Mouse (Mus musculus): ENCODE measurements around the gene Taz. TPM values are rescaled to one million over a fixed set of nuclear protein-coding genes. Genes with fewer than 3 reads are reported as not detected.

Taz gene
- total RNA-seq, 2 experiments from 2014 or later: 60.9 to 64.9 TPM

DNA sequence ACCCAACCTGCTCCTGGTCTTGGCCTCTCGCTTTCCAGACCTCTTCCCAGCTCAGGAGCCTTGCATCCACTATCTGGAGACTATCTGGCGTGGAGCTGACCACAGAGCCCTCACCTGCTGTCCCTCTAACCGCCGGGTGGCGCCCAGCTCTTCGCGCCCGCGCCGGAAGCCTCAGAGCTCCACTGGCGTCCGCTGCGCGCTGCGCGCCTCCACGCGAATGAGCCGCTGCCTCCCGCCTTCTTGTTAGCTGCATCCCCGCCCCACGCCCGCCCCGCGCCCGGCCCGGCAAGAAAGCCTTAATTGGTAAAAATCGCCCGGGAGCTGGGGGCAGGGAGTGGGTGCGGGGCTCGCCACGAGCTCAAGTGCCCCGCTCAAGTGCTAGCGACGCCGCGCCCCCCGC, 32.1 kb upstream of the Taz start, which contains the start of gene Flna:
Flna (minus strand) TSS at position 206 of the 400 bp plus-strand sequence.
- peak; percentile 56 to 69 for DNase-seq (ENCODE audit: extremely low spot score in 1 of 2, low spot score in 2 of 2)
- peak within 1 kb of the TSS; percentile 49 for H3K4me3 ChIP-seq
- TF ChIP-seq CTCF (IDR thresholded peaks at IDR 0.05): peak; percentile 40
- peak within 1 kb of the TSS; percentile 77 for H3K27ac ChIP-seq
- intact Hi-C loops (cut with DNase I): loop anchor here (5.0 kb wide), 3 partner anchors 118 to 227 kb away; partner anchors contain the start of gene Irak1

DNA sequence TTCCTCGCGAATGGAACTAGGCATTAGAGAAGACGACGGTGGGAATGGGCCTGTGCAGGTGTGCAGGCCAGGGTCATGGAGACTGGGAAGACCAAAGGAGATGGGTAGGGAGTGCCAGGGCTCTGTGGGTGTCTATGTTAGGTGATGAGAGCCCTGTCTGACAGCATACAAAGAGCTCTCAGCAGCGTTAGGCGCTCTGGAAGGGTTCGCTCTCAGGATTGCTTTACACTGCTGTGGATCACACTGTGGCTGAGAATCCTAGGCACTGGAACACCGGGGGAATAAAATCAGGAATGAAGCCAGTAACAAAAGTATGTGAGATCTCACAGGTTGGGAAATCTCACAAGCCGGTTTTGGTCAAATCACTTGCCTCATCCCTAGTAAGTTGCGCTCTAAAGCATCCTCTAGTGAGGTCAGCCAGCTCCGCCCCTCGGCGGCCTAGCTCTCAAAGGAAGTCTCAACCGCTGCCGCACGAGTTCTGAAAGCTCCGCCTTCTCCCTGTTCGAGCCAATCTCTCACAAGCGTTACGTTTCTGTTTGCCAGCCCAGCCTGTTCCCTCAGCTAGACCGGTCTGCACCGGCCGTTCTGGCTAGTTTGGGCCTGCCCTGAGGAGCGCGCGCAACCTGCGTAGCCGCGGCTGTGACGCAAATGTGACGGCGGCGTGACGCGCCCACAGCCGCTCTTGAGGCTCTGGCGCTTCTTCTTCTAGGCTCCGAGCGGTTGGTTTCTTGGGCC, 27.4 kb upstream of the Taz start, which contains the start of gene Emd:
Emd (plus strand) TSS at position 535 of the 735 bp plus-strand sequence.
- intact Hi-C loops (cut with DNase I): no loop called here
- H3K4me3 ChIP-seq: peak within 1 kb of the TSS; percentile 66
- H3K27ac ChIP-seq: peak within 1 kb of the TSS; percentile 78
- DNase-seq (ENCODE audit: extremely low spot score in 1 of 2, low spot score in 2 of 2): peak; percentile 77 to 83
- no peak for TF ChIP-seq CTCF (IDR thresholded peaks at IDR 0.05)

DNA sequence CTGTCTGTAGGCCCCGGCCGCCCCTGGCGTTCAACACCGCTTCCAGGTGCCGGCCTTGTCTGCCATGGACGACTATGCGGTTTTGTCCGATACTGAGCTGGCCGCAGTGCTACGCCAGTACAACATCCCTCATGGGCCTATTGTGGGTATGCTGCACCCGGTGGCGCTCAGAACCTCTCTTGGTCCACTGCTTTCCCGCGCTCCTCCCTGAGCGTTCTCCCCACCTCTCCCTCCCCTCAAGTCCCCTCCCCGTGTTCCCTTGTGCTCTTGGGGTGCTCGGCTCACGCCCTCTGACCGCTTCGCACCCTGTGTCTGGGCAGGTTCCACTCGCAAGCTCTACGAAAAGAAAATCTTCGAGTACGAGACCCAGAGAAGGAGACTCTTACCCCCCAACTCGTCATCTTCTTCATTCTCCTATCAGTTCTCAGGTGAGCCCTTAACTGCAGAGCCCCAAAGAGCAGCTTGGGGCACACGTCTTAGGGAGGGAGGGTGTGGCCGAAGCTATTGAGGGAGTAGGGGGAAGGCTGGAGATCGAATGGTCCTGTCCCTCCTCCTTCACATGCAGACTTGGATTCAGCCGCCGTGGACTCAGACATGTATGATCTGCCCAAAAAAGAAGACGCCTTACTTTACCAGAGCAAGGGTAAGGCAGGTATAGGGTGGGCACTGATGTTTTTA, 26.7 kb upstream of the Taz start:
- Histone ChIP-seq H3K27ac (peak overlapping the region; percentile 78), H3K4me3 (peak overlapping the region; percentile 66)
- DNase-seq (ENCODE audit: extremely low spot score in 1 of 2, low spot score in 2 of 2): no peak
- intact Hi-C loops (cut with DNase I): no loop called here
- TF ChIP-seq CTCF (IDR thresholded peaks at IDR 0.05): no peak

DNA sequence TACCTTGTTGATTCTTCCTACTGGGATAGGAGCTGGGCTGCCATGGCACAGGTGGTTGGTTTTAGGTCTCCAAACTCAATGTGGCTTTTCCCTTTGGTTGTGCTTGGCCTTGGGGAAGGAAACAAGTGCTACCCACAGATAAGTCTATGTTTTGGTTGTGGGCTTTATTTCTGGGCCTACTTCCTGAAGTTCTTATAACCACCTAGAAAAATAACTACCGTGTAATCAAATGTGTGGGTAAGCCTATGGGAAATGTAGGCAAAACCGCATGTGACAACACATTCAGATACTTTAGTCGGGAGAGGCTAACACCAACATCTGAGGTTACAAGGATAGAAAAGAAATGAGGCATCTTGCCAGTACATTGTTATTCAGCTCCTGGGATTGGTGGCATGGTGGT, 24.0 kb upstream of the Taz start:
- Histone ChIP-seq H3K4me3 (no peak overlapping the region), H3K27ac (no peak overlapping the region)
- no peak for TF ChIP-seq CTCF (IDR thresholded peaks at IDR 0.05)
- intact Hi-C loops (cut with DNase I): no loop called here
- no peak for DNase-seq (ENCODE audit: extremely low spot score in 1 of 2, low spot score in 2 of 2)

DNA sequence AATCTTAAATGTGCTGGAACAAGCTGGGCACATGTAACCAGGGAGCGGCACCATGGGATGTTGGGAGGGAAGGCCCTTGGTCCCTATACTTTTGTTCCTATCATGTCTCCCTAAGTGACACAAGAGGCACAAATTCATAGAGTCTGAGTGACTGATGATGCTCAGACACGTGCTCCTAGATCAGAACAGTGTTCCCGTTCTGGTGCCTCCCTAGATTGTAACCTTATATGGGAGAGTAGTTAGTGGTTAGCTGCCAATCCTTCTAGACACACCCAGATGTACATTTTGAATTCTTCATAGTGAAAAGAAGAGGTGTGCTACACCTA, 12.0 kb upstream of the Taz start:
- TF ChIP-seq CTCF (IDR thresholded peaks at IDR 0.05): no peak
- H3K27ac ChIP-seq: peak overlapping the region; percentile 93
- intact Hi-C loops (cut with DNase I): loop anchor here (10.0 kb wide), 1 partner anchor 305 kb away; the partner anchor contains the start of gene Hcfc1

DNA sequence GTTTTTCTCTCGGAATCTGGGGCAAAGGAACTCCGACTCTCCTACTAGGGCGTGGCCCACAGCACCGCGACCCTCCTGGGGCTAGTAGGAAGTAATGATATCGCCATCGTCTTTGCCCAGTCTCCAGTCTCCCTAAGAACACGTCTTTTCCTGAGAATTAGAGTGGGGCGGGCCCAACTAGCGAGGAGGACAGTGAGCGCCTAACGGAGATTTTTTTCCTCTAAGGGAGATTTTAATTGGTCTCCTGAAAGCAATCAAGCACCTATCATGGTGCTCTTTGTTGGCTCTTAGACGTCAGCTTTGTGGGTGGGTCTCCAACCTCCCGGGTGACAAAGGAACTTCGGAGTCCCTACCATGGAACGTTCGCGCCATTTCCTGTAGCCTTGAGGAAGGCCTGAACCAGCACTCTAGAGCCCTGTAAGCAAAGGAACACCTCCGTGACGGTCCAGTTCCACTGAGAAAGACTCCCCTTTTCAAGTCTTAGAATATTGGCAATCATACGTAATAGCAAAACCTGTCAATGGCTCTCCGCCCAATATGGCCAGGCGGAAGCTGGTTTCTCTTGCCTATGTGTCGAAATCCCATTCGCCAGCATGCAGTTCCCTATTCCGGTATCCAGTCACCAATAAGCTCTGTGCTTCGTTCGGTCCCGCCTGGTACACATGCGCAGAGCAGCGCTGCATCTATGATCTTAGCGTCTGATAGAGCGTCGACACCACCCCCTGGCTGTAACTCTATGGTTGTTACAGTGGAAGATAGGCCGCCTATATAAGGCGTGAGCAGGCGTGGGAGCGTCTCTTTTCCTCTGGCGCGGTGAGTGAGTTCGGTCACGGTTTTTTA, 11.4 kb upstream of the Taz start, which contains the start of gene Rpl10:
Rpl10 (plus strand) TSS at position 751 of the 840 bp plus-strand sequence.
- intact Hi-C loops (cut with DNase I): loop anchor here (10.0 kb wide), 1 partner anchor 305 kb away; the partner anchor contains the start of gene Hcfc1
- DNase-seq (ENCODE audit: extremely low spot score in 1 of 2, low spot score in 2 of 2): peak; percentile 82 to 89
- peak within 1 kb of the TSS; percentile 93 for H3K27ac ChIP-seq
- H3K4me3 ChIP-seq: peak within 1 kb of the TSS; percentile 59
- TF ChIP-seq CTCF (IDR thresholded peaks at IDR 0.05): peak; percentile 39

More for the DNA sequence above, 12.0 kb upstream of the Taz start:
- no peak for DNase-seq (ENCODE audit: extremely low spot score in 1 of 2, low spot score in 2 of 2)
- H3K4me3 ChIP-seq: peak overlapping the region; percentile 45

DNA sequence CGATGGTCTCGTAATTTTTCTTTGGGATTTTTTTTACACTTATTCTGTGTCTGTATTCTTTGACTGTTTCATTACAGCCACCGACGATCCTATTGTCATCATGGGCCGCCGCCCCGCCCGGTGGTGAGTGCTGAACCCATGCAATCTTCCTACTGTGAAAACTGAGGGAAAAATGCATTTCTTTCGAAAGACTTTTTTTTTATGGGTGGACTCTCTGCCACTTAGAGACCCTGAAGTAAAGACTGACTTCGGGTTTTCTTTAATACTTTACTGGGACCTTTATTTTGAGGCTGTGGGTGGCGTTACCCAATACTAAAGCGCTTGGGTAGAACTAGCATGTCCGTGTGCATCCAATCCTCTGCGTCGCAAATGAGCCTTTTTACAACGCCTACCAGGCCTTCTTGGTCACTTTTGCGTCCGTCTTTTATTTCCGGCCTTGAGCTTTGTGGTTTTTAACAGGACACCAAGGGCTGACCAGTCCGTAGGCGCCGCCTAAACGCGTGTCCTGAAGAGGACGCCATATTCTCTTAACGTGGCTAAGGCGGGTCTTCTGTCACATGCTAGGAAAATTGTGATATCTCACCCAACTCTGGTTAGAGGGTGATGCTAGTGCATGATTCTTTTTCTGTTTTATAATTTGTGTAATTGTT, 10.7 kb upstream of the Taz start:
- intact Hi-C loops (cut with DNase I): loop anchor here (10.0 kb wide), 1 partner anchor 306 kb away; the partner anchor contains the start of gene Hcfc1
- Histone ChIP-seq H3K27ac (peak overlapping the region; percentile 83), H3K4me3 (peak overlapping the region; percentile 59)
- no peak; the same call in 1 of the 2 replicates for TF ChIP-seq CTCF (IDR thresholded peaks at IDR 0.05)
- peak in 1 of 2 experiments; percentile 12 for DNase-seq (ENCODE audit: extremely low spot score in 1 of 2, low spot score in 2 of 2)

DNA sequence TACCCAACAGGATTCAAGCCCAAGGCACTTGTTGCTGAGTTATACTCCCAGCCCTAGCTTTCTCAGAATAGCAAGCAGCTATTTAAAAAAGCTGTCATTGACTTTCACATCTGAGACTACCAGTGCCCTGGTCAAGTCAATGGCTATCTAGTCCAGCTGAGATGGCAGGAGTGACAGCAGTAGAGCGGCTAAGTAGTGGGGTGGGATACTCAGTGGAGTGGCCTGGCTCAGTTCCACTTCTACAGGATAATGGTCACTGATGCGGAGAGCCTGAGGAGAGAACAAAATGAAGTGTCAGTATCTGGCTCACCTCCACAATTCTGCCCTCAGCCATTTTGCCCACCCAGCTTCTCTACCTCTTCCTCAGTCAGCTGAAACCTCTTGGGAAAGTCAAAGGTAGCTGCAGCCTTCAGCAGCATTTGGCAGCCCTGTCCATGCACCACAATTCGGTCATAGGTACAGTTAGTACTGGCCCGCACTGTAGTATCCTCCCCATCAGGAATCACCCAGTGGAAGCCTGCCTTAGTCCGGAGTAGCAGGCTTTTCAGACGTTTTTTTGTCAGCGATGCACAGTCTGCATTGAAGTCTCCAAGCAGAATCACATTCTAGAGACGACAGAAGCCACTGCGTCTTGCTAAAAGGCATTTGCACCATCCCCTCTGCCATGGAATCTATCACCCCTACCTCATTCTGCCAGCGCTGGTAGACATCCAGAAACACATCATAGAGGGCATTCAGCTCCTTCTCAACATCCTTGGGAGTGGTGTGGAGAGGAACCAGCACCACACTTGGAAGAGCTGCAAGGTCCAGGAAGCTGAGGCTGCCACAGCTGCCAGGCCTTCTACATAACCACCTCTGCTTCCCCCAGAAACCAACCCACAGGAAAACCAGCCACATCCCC, 8.0 kb upstream of the Taz start:
- no peak overlapping the region for H3K27ac ChIP-seq
- intact Hi-C loops (cut with DNase I): loop anchor here (10.0 kb wide), 1 partner anchor 309 kb away; the partner anchor contains the start of gene Hcfc1

DNA sequence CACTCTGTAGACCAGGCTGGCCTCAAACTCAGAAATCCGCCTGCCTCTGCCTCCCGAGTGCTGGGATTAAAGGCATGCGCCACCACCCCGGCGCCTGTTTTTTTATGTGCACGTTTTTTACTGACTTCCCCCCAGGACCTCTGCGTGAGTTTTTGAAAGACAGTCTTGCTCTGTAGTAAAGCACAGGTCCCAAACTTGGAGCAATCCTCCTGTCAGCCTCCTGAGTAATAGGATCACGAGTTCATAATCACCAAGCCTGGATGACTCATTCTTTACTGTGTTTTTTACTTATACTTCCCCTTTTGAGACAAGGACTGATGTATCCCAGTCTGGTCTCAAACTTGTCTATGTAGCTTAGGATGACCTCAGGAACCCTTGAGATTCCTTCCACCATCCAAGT, 3.8 kb upstream of the Taz start:
- no peak for DNase-seq (ENCODE audit: extremely low spot score in 1 of 2, low spot score in 2 of 2)
- H3K4me3 ChIP-seq: no peak overlapping the region
- TF ChIP-seq CTCF (IDR thresholded peaks at IDR 0.05): no peak
- H3K27ac ChIP-seq: no peak overlapping the region
- intact Hi-C loops (cut with DNase I): loop anchor here (10.0 kb wide), 1 partner anchor 313 kb away; the partner anchor contains the start of gene Hcfc1

More for the DNA sequence above, 8.0 kb upstream of the Taz start:
- no peak overlapping the region for H3K4me3 ChIP-seq
- no peak for TF ChIP-seq CTCF (IDR thresholded peaks at IDR 0.05)
- DNase-seq (ENCODE audit: extremely low spot score in 1 of 2, low spot score in 2 of 2): no peak

Measured in left cerebral cortex, adult 2 months (tissue).